Mouse (Mus musculus) MEL (cell line): ENCODE data around the gene Fbxo5. TPM values are rescaled to one million over a fixed set of nuclear protein-coding genes. Genes with fewer than 3 reads are reported as not detected.

ENCODE experiments used
- DNase-seq: peaks from one replicate; pipeline ENCODE4 v3.0.0; 2011; ENCODE audit warnings: low read depth, low spot score
- H3K27ac ChIP-seq: 2 replicates; pipeline ENCODE4 v1.5.1; 2012; ENCODE audit warnings: low read depth, mild to moderate bottlenecking, control low read depth, low read length, moderate library complexity; ENCODE audit not compliant: control insufficient read depth
- H3K27me3 ChIP-seq, 2 experiments: fragments of 150-350 bp in 1 of 2; sonication (generic) in 1 of 2; 2 replicates each; pipeline ENCODE4 v1.6.1; 2012; ENCODE audit warnings: low read length in 2 of 2, mild to moderate bottlenecking in 2 of 2, improper control_type of control experiment in 1 of 2, moderate library complexity in 1 of 2; ENCODE audit not compliant: insufficient read depth in 2 of 2, control insufficient read depth in 1 of 2
- H3K36me3 ChIP-seq, 2 experiments: 2 replicates each; pipeline ENCODE4 v1.6.1; 2012 to 2014; ENCODE audit warnings: low read length in 2 of 2, improper control_type of control experiment in 1 of 2, inconsistent platforms in 1 of 2, mild to moderate bottlenecking in 1 of 2; ENCODE audit not compliant: insufficient read depth in 2 of 2, control insufficient read depth in 1 of 2
- H3K4me1 ChIP-seq, 2 experiments: fragments of 150-350 bp in 1 of 2; sonication (generic) in 1 of 2; 2 replicates each; pipeline ENCODE4 v1.6.1; 2012; ENCODE audit warnings: low read length in 2 of 2, improper control_type of control experiment in 1 of 2, mild to moderate bottlenecking in 1 of 2; ENCODE audit not compliant: insufficient read depth in 2 of 2, control insufficient read depth in 1 of 2
- H3K4me3 ChIP-seq, 2 experiments: fragments of 150-350 bp in 1 of 2; sonication (generic) in 1 of 2; 2 replicates each; pipeline ENCODE4 v1.5.1; 2012; ENCODE audit warnings: low read depth in 2 of 2, low read length in 2 of 2, mild to moderate bottlenecking in 2 of 2, moderate library complexity in 2 of 2, control low read depth in 1 of 2, improper control_type of control experiment in 1 of 2; ENCODE audit not compliant: control insufficient read depth in 1 of 2, insufficient read depth in 1 of 2
- H3K79me2 ChIP-seq: 2 replicates; pipeline ENCODE4 v1.6.1; 2012; ENCODE audit warnings: mild to moderate bottlenecking, low read length, moderate library complexity; ENCODE audit not compliant: control insufficient read depth, poor library complexity, insufficient read depth
- H3K9ac ChIP-seq: 2 replicates; pipeline ENCODE4 v1.6.1; 2012; ENCODE audit warnings: low read depth, mild to moderate bottlenecking, control low read depth, low read length, moderate library complexity; ENCODE audit not compliant: control insufficient read depth, poor library complexity, severe bottlenecking
- H3K9me3 ChIP-seq: fragments of 150-350 bp; sonication (generic); replicated peaks from 2 replicates; pipeline ENCODE4 v1.6.1; 2012; ENCODE audit warnings: mild to moderate bottlenecking, low read length, improper control_type of control experiment, moderate library complexity; ENCODE audit not compliant: insufficient read depth
- BHLHE40 ChIP-seq: IDR thresholded peaks from 2 replicates; pipeline ENCODE4 v1.6.1; 2012; ENCODE audit warnings: low read depth, mild to moderate bottlenecking, inconsistent platforms, low read length, improper control_type of control experiment, borderline replicate concordance
- CHD1 ChIP-seq: IDR thresholded peaks from 2 replicates; pipeline ENCODE4 v1.6.1; 2012; ENCODE audit warnings: low read depth, mild to moderate bottlenecking, inconsistent platforms, low read length, improper control_type of control experiment
- CHD2 ChIP-seq: IDR thresholded peaks from 2 replicates; pipeline ENCODE4 v1.6.1; 2011; ENCODE audit warnings: low read length, improper control_type of control experiment
- EP300 ChIP-seq, 2 experiments: IDR thresholded peaks; 2 replicates each; pipeline ENCODE4 v1.6.1; 2011; ENCODE audit warnings: improper control_type of control experiment in 2 of 2, low read length in 2 of 2, low read depth in 1 of 2, mild to moderate bottlenecking in 1 of 2
- ETS1 ChIP-seq: IDR thresholded peaks from 2 replicates; pipeline ENCODE4 v1.6.1; 2012; ENCODE audit warnings: low read depth, mild to moderate bottlenecking, inconsistent platforms, low read length, improper control_type of control experiment, moderate library complexity
- GATA1 ChIP-seq: IDR thresholded peaks from 2 replicates; pipeline ENCODE4 v1.6.1; 2011; ENCODE audit warnings: low read depth, low read length, improper control_type of control experiment
- JUND ChIP-seq: IDR thresholded peaks from 2 replicates; pipeline ENCODE4 v1.6.1; 2011; ENCODE audit warnings: low read depth, mild to moderate bottlenecking, improper control_type of control experiment, low read length
- KAT2A ChIP-seq: conservative IDR thresholded peaks from 2 replicates; pipeline ENCODE4 v1.6.1; 2012; ENCODE audit warnings: low read depth, low read length, improper control_type of control experiment, inconsistent platforms
- MAFK ChIP-seq: IDR thresholded peaks from 2 replicates; pipeline ENCODE4 v1.6.1; 2011; ENCODE audit warnings: low read depth, mild to moderate bottlenecking, low read length, improper control_type of control experiment, borderline replicate concordance
- MAX ChIP-seq: IDR thresholded peaks from 2 replicates; pipeline ENCODE4 v1.6.1; 2011; ENCODE audit warnings: low read length, improper control_type of control experiment
- MXI1 ChIP-seq: IDR thresholded peaks from 2 replicates; pipeline ENCODE4 v1.6.1; 2011; ENCODE audit warnings: mild to moderate bottlenecking, low read depth, low read length, improper control_type of control experiment
- MYB ChIP-seq: IDR thresholded peaks from 2 replicates; pipeline ENCODE4 v1.6.1; 2011; ENCODE audit warnings: mild to moderate bottlenecking, low read depth, low read length, improper control_type of control experiment
- MYC ChIP-seq: IDR thresholded peaks from 2 replicates; pipeline ENCODE4 v1.6.1; 2011; ENCODE audit warnings: low read depth, mild to moderate bottlenecking, low read length, improper control_type of control experiment, moderate library complexity
- NELFE ChIP-seq: IDR thresholded peaks from 2 replicates; pipeline ENCODE4 v1.6.1; 2011; ENCODE audit warnings: low read depth, low read length, improper control_type of control experiment
- NRF1 ChIP-seq: IDR thresholded peaks from 2 replicates; pipeline ENCODE4 v1.6.1; 2014; ENCODE audit warnings: low read depth, mild to moderate bottlenecking, inconsistent platforms, low read length, improper control_type of control experiment, moderate library complexity; ENCODE audit not compliant: poor library complexity, insufficient read depth, severe bottlenecking
- POLR2A ChIP-seq, 2 experiments: IDR thresholded peaks; 2 replicates each; pipeline ENCODE4 v1.6.1; 2011 to 2012; ENCODE audit warnings: low read length in 2 of 2, mild to moderate bottlenecking in 2 of 2, control low read depth in 1 of 2, improper control_type of control experiment in 1 of 2, low read depth in 1 of 2, moderate library complexity in 1 of 2; ENCODE audit not compliant: control insufficient read depth in 1 of 2, insufficient read depth in 1 of 2, poor library complexity in 1 of 2
- RAD21 ChIP-seq: IDR thresholded peaks from 2 replicates; pipeline ENCODE4 v1.6.1; 2011; ENCODE audit warnings: mild to moderate bottlenecking, low read depth, low read length, improper control_type of control experiment
- RCOR1 ChIP-seq: IDR thresholded peaks from 2 replicates; pipeline ENCODE4 v1.6.1; 2012; ENCODE audit warnings: low read depth, mild to moderate bottlenecking, inconsistent platforms, low read length, improper control_type of control experiment
- SIN3A ChIP-seq: IDR thresholded peaks from 2 replicates; pipeline ENCODE4 v1.6.1; 2012; ENCODE audit warnings: low read length, improper control_type of control experiment, inconsistent platforms
- SMC3 ChIP-seq: IDR thresholded peaks from 2 replicates; pipeline ENCODE4 v1.6.1; 2011; ENCODE audit warnings: low read depth, low read length, improper control_type of control experiment
- UBTF ChIP-seq: IDR thresholded peaks from 2 replicates; pipeline ENCODE4 v1.6.1; 2012; ENCODE audit warnings: low read depth, mild to moderate bottlenecking, inconsistent platforms, low read length, improper control_type of control experiment, moderate library complexity, borderline replicate concordance; ENCODE audit not compliant: insufficient read depth
- USF1 ChIP-seq: IDR thresholded peaks from 2 replicates; pipeline ENCODE4 v1.6.1; 2014; ENCODE audit warnings: low read depth, mild to moderate bottlenecking, inconsistent platforms, low read length, improper control_type of control experiment, moderate library complexity
- USF2 ChIP-seq, 2 experiments: IDR thresholded peaks; 2 replicates each; pipeline ENCODE4 v1.6.1; 2011 to 2012; ENCODE audit warnings: improper control_type of control experiment in 2 of 2, low read length in 2 of 2, borderline replicate concordance in 1 of 2, inconsistent platforms in 1 of 2, low read depth in 1 of 2, mild to moderate bottlenecking in 1 of 2; ENCODE audit not compliant: insufficient read depth in 1 of 2
- ZC3H11A ChIP-seq: IDR thresholded peaks from 2 replicates; pipeline ENCODE4 v1.6.1; 2012; ENCODE audit warnings: low read depth, mild to moderate bottlenecking, inconsistent platforms, low read length, improper control_type of control experiment
- ZKSCAN1 ChIP-seq: IDR thresholded peaks from 2 replicates; pipeline ENCODE4 v1.6.1; 2012; ENCODE audit warnings: low read depth, mild to moderate bottlenecking, inconsistent platforms, low read length, improper control_type of control experiment, moderate library complexity
- ZMIZ1 ChIP-seq: IDR thresholded peaks from 2 replicates; pipeline ENCODE4 v1.6.1; 2012; ENCODE audit warnings: low read depth, mild to moderate bottlenecking, inconsistent platforms, low read length, improper control_type of control experiment, moderate library complexity
- ZNF384 ChIP-seq: IDR thresholded peaks from 2 replicates; pipeline ENCODE4 v1.6.1; 2012; ENCODE audit warnings: low read depth, mild to moderate bottlenecking, inconsistent platforms, low read length, improper control_type of control experiment
- polyA plus RNA-seq, 2 experiments: library from polyadenylated mRNA; stranded (reverse) in 1 of 2; unstranded in 1 of 2; fragments of >175 nt in 1 of 2; fragments of >200 nt in 1 of 2; gene quantifications; 2 replicates each; pipeline versions ENCODE4 v1.2.1 to v1.2.4; 2012; ENCODE audit warnings: low replicate concordance in 2 of 2, low read depth in 1 of 2; ENCODE audit not compliant: insufficient read length in 2 of 2, insufficient read depth in 1 of 2, missing spikeins in 1 of 2
- total RNA-seq: library from RNA; depleted of rRNA; stranded (reverse); fragments of 300-350 nt; gene quantifications from 2 replicates; pipeline ENCODE4 v1.2.3, GENCODE M21; 2012

Fbxo5 gene
- total and polyA plus RNA-seq, 3 experiments = 36.1 to 1,320 (median 41.0) TPM

DNA sequence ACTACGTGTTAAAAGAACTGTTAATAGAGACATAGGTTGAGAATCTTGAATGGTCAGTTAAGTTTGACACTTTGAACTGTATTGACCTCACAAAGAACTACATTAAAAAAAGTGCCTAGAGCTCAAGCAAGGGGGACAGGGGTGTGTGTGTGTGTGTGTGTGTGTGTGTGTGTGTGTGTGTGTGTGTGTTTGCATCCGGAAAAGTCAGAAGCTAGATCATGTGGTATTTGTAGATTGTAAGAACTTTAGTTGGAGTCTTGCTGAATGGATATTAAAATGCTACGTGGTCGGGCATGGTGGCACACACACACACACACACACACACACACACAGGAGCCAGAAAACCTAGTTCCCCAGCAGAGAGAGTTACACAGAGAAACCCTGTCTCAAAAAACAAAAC, 1.6 kb upstream of the Fbxo5 start (continued):
- no peak for TF ChIP-seq UBTF

DNA sequence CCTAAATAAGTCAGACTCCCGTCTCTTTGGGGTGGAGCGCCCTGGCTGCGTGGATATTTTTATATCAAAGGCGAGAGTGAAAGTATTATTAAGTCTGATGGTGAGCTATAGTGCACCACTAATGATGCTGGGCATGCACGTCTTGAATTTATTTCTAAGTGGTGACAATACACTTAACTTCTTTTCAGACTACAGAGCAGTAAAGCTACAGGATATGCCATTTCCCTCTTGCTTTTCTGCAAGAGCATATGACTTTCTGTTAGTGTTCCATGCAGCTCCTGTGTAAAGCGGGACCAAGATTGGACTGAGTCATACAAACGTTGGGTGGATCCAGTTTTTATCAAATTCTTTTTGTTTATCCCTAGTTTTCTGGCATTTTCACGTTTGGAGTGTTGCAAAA, 1.0 kb upstream of the Fbxo5 start:
- DNase-seq = peak; percentile 78
- peak overlapping the region; percentile 55 to 60 for H3K4me3 ChIP-seq
- peak overlapping the region; percentile 95 for H3K9ac ChIP-seq
- H3K36me3 ChIP-seq = peaks cover 5 to 30% of the 10 kb centered on the region in 2 experiments
- peak overlapping the region; percentile 86 for H3K27ac ChIP-seq
- peaks cover 38% of the 10 kb centered on the region for H3K79me2 ChIP-seq
- H3K9me3 ChIP-seq = no peaks in the 10 kb centered on the region
- TF ChIP-seq NELFE = peak; percentile 21; the same call in 1 of the 2 replicates
- 0 out of 2 replicates have a peak, but pooled peaks have one; percentile 30 for TF ChIP-seq MYC
- peak; percentile 95 for TF ChIP-seq CHD1
- TF ChIP-seq GATA1 = no peak
- no peak for TF ChIP-seq RAD21
- TF ChIP-seq SMC3 = no peak
- TF ChIP-seq KAT2A = no peak
- no peak for TF ChIP-seq ZC3H11A
- TF ChIP-seq POLR2A (IDR thresholded peaks at IDR 0.05; ENCODE audit: control insufficient read depth in 1 of 2, insufficient read depth in 1 of 2, low read depth in 1 of 2, low read length in 2 of 2, poor library complexity in 1 of 2) = no peak
- no peak for TF ChIP-seq RCOR1
- peak; percentile 36; the same call in 1 of the 2 replicates for TF ChIP-seq ZMIZ1
- TF ChIP-seq ZNF384 = no peak
- TF ChIP-seq CHD2 = no peak
- TF ChIP-seq MXI1 = 0 out of 2 replicates have a peak, but pooled peaks have one; percentile 0
- H3K27me3 ChIP-seq = no peaks in the 10 kb centered on the region
- H3K4me1 ChIP-seq = peaks cover 0 to 17% of the 10 kb centered on the region in 2 experiments; a peak in 2 of 4 replicates

GRCm38 (mm10) chr10:5805731-5806307, 419 bp upstream of the Fbxo5 start:
- no peaks in the 10 kb centered on the region for H3K27me3 ChIP-seq
- H3K4me1 ChIP-seq = peaks cover 0 to 17% of the 10 kb centered on the region in 2 experiments; a peak in 2 of 4 replicates
- peak overlapping the region; percentile 91 for H3K27ac ChIP-seq
- peak; percentile 97 for DNase-seq
- peaks cover 39% of the 10 kb centered on the region for H3K79me2 ChIP-seq
- peak overlapping the region; percentile 60 to 85 for H3K4me3 ChIP-seq
- peak overlapping the region; percentile 95 for H3K9ac ChIP-seq
- H3K36me3 ChIP-seq = peaks cover 10 to 36% of the 10 kb centered on the region in 2 experiments
- H3K9me3 ChIP-seq = no peaks in the 10 kb centered on the region
- TF ChIP-seq USF2 (IDR thresholded peaks at IDR 0.05; ENCODE audit: borderline replicate concordance in 1 of 2, insufficient read depth in 1 of 2, low read depth in 1 of 2, low read length in 2 of 2) = peak in 1 of 2 experiments; percentile 61; a peak in 1 of 4 replicates
- no peak for TF ChIP-seq MYB
- TF ChIP-seq POLR2A (IDR thresholded peaks at IDR 0.05; ENCODE audit: control insufficient read depth in 1 of 2, insufficient read depth in 1 of 2, low read depth in 1 of 2, low read length in 2 of 2, poor library complexity in 1 of 2) = peak; percentile 61 to 66
- TF ChIP-seq EP300 (IDR thresholded peaks at IDR 0.05; ENCODE audit: low read depth in 1 of 2, low read length in 2 of 2) = peak in 1 of 2 experiments; percentile 43; a peak in 1 of 4 replicates
- no peak for TF ChIP-seq BHLHE40
- peak; percentile 45; the same call in 1 of the 2 replicates for TF ChIP-seq ETS1
- TF ChIP-seq NELFE = peak; percentile 64
- peak; percentile 99 for TF ChIP-seq NRF1
- TF ChIP-seq RAD21 = no peak
- TF ChIP-seq ZKSCAN1 = no peak
- peak; percentile 97 for TF ChIP-seq USF1
- TF ChIP-seq JUND = no peak
- peak; percentile 90 for TF ChIP-seq ZNF384
- TF ChIP-seq CHD1 = no peak
- TF ChIP-seq MAX = peak; percentile 62; the same call in 1 of the 2 replicates
- TF ChIP-seq SIN3A = peak; percentile 17
- no peak for TF ChIP-seq ZC3H11A
- TF ChIP-seq MAFK = no peak
- TF ChIP-seq RCOR1 = no peak; the same call in 1 of the 2 replicates
